Mouse (Mus musculus) lung, postnatal 0 days (tissue): Measurements from ENCODE around the gene S100a4. TPM values are rescaled to one million over a fixed set of nuclear protein-coding genes. Genes with fewer than 3 reads are reported as not detected.

Experiments
- ATAC-seq: fragments of 200-750 bp; cut with Nextera tagmentation; 2 replicates; pipeline ENCODE4 v1.8.0; 2017; ENCODE audit warnings: moderate library complexity
- DNase-seq: peaks from one replicate; pipeline ENCODE4 v3.0.0-alpha.2; 2016; ENCODE audit warnings: low spot score
- H3K27ac ChIP-seq: fragments of 300-500 bp; sonication (generic); 2 replicates; pipeline ENCODE4 v1.5.1; 2014; ENCODE audit warnings: antibody characterized with exemption, mild to moderate bottlenecking, low read length, mixed read lengths
- H3K27me3 ChIP-seq: fragments of 300-500 bp; sonication (generic); replicated peaks from 2 replicates; pipeline ENCODE4 v1.6.1; 2014; ENCODE audit warnings: low read length, mixed read lengths; ENCODE audit not compliant: insufficient read depth
- H3K36me3 ChIP-seq: fragments of 300-500 bp; sonication (generic); 2 replicates; pipeline ENCODE4 v1.6.1; 2014; ENCODE audit warnings: low read length, mixed read lengths; ENCODE audit not compliant: insufficient read depth
- H3K4me1 ChIP-seq: fragments of 300-500 bp; sonication (generic); 2 replicates; pipeline ENCODE4 v1.6.1; 2014; ENCODE audit warnings: antibody characterized with exemption, low read depth, low read length, mixed read lengths; ENCODE audit not compliant: insufficient read depth
- H3K4me2 ChIP-seq: fragments of 300-500 bp; sonication (generic); replicated peaks from 2 replicates; pipeline ENCODE4 v1.6.1; 2014; ENCODE audit warnings: low read depth, mild to moderate bottlenecking, low read length, moderate library complexity, mixed read lengths
- H3K4me3 ChIP-seq: fragments of 300-500 bp; sonication (generic); 2 replicates; pipeline ENCODE4 v1.5.1; 2014; ENCODE audit warnings: low read depth, low read length
- H3K9ac ChIP-seq: fragments of 300-500 bp; sonication (generic); replicated peaks from 2 replicates; pipeline ENCODE4 v1.6.1; 2014; ENCODE audit warnings: low read depth, mild to moderate bottlenecking
- H3K9me3 ChIP-seq: fragments of 300-500 bp; sonication (generic); 2 replicates; pipeline ENCODE4 v1.6.1; 2016; ENCODE audit warnings: low read length, mixed read lengths
- CTCF ChIP-seq: IDR thresholded peaks from 2 replicates; pipeline ENCODE4 v1.5.1; 2016; ENCODE audit warnings: antibody characterized with exemption, mild to moderate bottlenecking
- EP300 ChIP-seq: IDR thresholded peaks from 2 replicates; pipeline ENCODE4 v1.6.1; 2016; ENCODE audit warnings: antibody characterized with exemption, mild to moderate bottlenecking, control low read depth
- WGBS: fragments of 180-500 bp; shearing (Covaris S2); extraction: QIAGEN DNeasy Blood & Tissue Kit; methylation state at CpG from one replicate; pipeline ENCODE4 v1.1.7; 2014; 5-methylcytosine and 5-hydroxymethylcytosine counted together
- polyA plus RNA-seq: library from polyadenylated mRNA; unstranded; fragments of >200 nt; fragmentation: Nextera tagmentation; extraction: Ambion mirVana; gene quantifications from 2 replicates; pipeline ENCODE4 v1.2.1, GENCODE M21; 2015

S100a4 gene
- polyA plus RNA-seq, 1 experiment from 2014 or later, result 24.3 TPM

DNA sequence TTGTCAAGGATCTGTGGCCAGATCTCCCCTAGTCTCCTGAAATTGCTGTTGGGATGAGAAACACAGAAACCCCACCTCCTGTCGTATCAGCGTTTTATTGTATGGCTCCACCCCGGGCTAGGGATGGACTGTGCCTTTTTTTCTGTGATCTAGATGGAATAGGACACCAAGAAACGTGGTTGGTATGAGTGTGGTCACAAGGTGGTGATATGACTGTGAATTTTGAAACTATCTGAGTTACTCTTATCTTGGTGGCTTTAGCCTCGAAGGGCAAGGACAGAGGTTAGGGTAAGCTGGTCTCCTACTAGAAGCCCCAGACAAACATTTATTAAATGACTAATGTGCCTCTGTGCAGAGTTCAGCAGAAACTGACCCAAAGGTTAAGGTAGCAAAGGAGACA is 8.0 kb upstream of the S100a4 start:
- no peaks in the 10 kb centered on the region for H3K36me3 ChIP-seq
- H3K4me3 ChIP-seq, result no peak overlapping the region
- no peaks in the 10 kb centered on the region for H3K27me3 ChIP-seq
- no peak overlapping the region for H3K27ac ChIP-seq
- H3K9ac ChIP-seq, result no peak overlapping the region
- no peaks in the 10 kb centered on the region for H3K9me3 ChIP-seq
- DNase-seq, result no peak
- 54% methylated on average over 5 of the region's 5 CpGs for WGBS
- no peak for TF ChIP-seq EP300
- TF ChIP-seq CTCF, result no peak
- ATAC-seq, result no peak
- no peaks in the 10 kb centered on the region for H3K4me1 ChIP-seq
- H3K4me2 ChIP-seq, result no peak overlapping the region

DNA sequence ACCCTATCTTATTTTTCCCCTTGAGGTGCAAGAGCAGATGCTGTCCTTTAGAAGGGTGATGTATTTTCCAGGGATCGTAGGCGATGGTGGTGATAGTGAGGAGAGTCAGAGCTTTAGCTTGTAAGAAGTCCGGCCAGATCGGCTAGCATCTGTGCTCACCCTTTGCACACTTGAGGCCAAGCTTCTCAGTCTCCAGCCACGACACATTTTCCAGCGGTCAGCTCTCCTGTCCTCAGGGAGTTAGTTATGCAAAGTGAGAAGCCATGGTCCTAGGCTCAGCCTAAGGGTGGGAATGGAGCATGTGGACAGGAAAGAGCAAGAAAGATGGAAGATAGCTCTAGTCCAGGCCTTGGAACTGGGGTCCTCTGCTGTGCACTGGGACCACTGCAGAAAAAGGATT is 6.8 kb upstream of the S100a4 start:
- DNase-seq, result no peak
- H3K4me1 ChIP-seq, result no peaks in the 10 kb centered on the region
- WGBS, result 90% methylated on average over 6 of the region's 6 CpGs
- no peak overlapping the region for H3K9ac ChIP-seq
- H3K4me2 ChIP-seq, result no peak overlapping the region
- no peak overlapping the region for H3K27ac ChIP-seq
- H3K9me3 ChIP-seq, result no peaks in the 10 kb centered on the region
- no peak for ATAC-seq
- no peaks in the 10 kb centered on the region for H3K36me3 ChIP-seq
- H3K27me3 ChIP-seq, result no peaks in the 10 kb centered on the region
- H3K4me3 ChIP-seq, result no peak overlapping the region
- TF ChIP-seq CTCF (no peak), EP300 (no peak)

DNA sequence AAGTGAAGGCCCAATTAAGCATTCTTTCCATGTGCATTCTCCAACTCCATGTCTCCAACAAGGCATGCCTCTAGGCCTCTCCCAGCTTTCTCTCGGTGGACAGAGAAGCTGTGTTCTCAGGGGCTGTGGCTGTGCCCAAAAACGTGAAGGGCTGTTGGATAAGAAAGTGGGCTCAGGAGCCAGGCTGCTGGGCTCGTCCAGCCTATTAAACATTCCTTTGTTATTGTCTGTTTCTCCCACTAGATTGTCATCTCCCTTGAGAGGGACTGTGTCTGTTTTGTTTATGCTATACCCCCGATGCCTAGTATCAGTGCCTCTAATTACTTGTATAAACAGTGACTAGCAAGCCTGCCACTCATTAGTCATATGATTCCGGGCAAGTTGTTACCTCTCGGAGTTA is 5.8 kb upstream of the S100a4 start:
- no peaks in the 10 kb centered on the region for H3K36me3 ChIP-seq
- ATAC-seq, result no peak
- no peaks in the 10 kb centered on the region for H3K9me3 ChIP-seq
- no peak overlapping the region for H3K4me3 ChIP-seq
- DNase-seq, result no peak
- 26% methylated on average over 6 of the region's 6 CpGs for WGBS
- TF ChIP-seq EP300 (no peak), CTCF (no peak)
- no peaks in the 10 kb centered on the region for H3K27me3 ChIP-seq
- no peak overlapping the region for H3K27ac ChIP-seq
- H3K4me1 ChIP-seq, result no peaks in the 10 kb centered on the region
- no peak overlapping the region for H3K9ac ChIP-seq
- H3K4me2 ChIP-seq, result no peak overlapping the region

DNA sequence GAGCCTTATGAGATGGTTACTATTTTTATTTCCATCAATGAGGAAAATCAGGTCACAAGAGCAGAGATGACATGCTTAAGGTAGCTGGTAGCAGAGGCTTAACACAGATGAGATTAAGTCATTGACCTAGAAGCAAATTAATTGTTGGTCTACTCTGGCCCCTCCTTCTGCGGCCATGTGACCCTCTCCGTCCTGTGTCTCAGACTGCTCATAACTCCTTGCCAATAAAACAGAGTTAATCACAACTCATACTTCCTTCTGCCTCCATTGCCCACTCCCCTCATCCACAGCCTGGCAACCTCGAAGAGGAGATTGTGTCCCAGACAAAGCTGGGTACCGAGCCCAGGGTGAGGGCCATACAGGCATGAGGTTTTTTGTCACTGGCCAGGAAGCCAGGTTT is 5.4 kb upstream of the S100a4 start:
- H3K27me3 ChIP-seq, result no peaks in the 10 kb centered on the region
- H3K36me3 ChIP-seq, result no peaks in the 10 kb centered on the region
- no peaks in the 10 kb centered on the region for H3K4me1 ChIP-seq
- no peaks in the 10 kb centered on the region for H3K9me3 ChIP-seq
- no peak for DNase-seq
- TF ChIP-seq CTCF (no peak), EP300 (no peak)
- ATAC-seq, result no peak
- H3K4me2 ChIP-seq, result no peak overlapping the region
- 64% methylated on average over 4 of the region's 4 CpGs for WGBS
- H3K9ac ChIP-seq, result no peak overlapping the region
- no peak overlapping the region for H3K4me3 ChIP-seq
- H3K27ac ChIP-seq, result no peak overlapping the region

DNA sequence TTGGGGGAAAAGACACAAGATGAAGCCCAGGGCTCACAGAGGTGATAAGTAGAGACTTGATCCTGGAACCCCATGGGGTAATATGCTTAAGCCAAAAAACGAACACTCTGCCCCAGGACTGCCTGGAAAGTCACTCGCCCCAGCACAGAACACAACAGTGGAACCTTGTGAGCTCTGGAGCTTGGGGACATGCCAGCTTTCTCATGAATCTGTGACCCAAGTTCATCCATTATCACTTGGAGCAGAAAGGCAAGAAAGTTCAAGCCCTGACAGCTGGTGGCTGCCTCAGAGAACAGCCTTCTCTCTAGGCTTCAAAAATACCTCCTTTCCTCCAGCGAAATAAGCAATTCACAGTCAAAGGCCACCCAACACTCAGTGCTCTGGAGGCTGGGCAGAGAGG is 4.2 kb upstream of the S100a4 start:
- Histone ChIP-seq H3K27me3 (no peaks in the 10 kb centered on the region), H3K4me2 (no peak overlapping the region), H3K9ac (no peak overlapping the region), H3K4me1 (peaks cover 4% of the 10 kb centered on the region; the same call in 1 of the 2 replicates), H3K36me3 (no peaks in the 10 kb centered on the region), H3K4me3 (no peak overlapping the region), H3K27ac (no peak overlapping the region), H3K9me3 (no peaks in the 10 kb centered on the region)
- 71% methylated on average over 3 of the region's 3 CpGs for WGBS
- DNase-seq, result no peak
- ATAC-seq, result no peak
- TF ChIP-seq EP300, result no peak
- TF ChIP-seq CTCF, result no peak

DNA sequence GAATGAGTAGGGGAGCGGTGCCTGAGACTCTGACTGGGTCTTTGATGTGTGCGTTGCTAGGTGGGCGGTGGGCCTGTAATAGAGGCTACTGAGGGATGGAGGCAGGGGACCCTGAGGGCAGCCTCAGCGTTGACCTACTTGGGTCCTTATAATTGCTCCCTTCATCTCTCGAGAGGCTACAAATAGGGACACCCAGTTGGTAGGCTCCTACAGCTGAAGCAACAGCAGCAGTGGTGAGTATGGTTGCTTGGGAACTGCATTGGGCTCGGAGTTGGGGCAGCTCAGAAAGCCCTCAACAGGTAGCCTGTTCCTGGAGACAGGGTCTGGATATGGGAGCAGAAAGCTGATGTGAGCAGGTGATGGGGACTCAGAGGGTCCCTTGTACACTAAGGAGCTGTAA is 3.5 kb upstream of the S100a4 start:
- Histone ChIP-seq H3K27ac (no peak overlapping the region), H3K9me3 (no peaks in the 10 kb centered on the region), H3K27me3 (no peaks in the 10 kb centered on the region), H3K36me3 (no peaks in the 10 kb centered on the region), H3K9ac (no peak overlapping the region), H3K4me1 (peaks cover 9% of the 10 kb centered on the region), H3K4me2 (no peak overlapping the region), H3K4me3 (no peak overlapping the region)
- DNase-seq (no peak), ATAC-seq (no peak)
- 87% methylated on average over 6 of the region's 6 CpGs for WGBS
- no peak for TF ChIP-seq EP300
- TF ChIP-seq CTCF, result no peak
